Mouse (Mus musculus): ENCODE measurements around the gene Prok1. TPM values are rescaled to one million over a fixed set of nuclear protein-coding genes. Genes with fewer than 3 reads are reported as not detected.

The Prok1 gene
- polyA plus RNA-seq, 2 experiments, result 0.03 TPM; not detected in 1

- H3K27me3 ChIP-seq (ENCODE audit: control insufficient read depth, insufficient read depth, low read length), result no peaks in the 10 kb centered on the region
- H3K27ac ChIP-seq, result no peak overlapping the region
- TF ChIP-seq CTCF (IDR thresholded peaks at IDR 0.05; ENCODE audit: low read depth) (no peak), EP300 (IDR thresholded peaks at IDR 0.05; ENCODE audit: low read depth) (no peak)
- no peaks in the 10 kb centered on the region for H3K36me3 ChIP-seq (replicated peaks; ENCODE audit: control insufficient read depth, insufficient read depth, low read depth)
- H3K9ac ChIP-seq (replicated peaks), result no peak overlapping the region
- H3K9me3 ChIP-seq (ENCODE audit: control insufficient read depth, low read length), result no peaks in the 10 kb centered on the region
- no peak overlapping the region for H3K4me2 ChIP-seq (ENCODE audit: low read depth)
- ATAC-seq (ENCODE audit: insufficient read depth), result no peak
- 56% methylated on average over 5 of the region's 5 CpGs for WGBS (ENCODE audit: insufficient replicate concordance)
- no peak for DNase-seq (ENCODE audit: low read depth in 3 of 3, low spot score in 3 of 3)
- H3K4me1 ChIP-seq (replicated peaks; ENCODE audit: control insufficient read depth in 2 of 2, insufficient read depth in 2 of 2, low read length in 1 of 2), result no peaks in the 10 kb centered on the region
- no peak overlapping the region for H3K4me3 ChIP-seq (ENCODE audit: insufficient read depth in 1 of 2, low read depth in 2 of 2, low read length in 2 of 2)
Observed at GRCm38 (mm10) chr3:107214606-107215005, 24.9 kb downstream of the Prok1 start.

- H3K27ac ChIP-seq, result no peak overlapping the region
- no peaks in the 10 kb centered on the region for H3K4me1 ChIP-seq (replicated peaks; ENCODE audit: control insufficient read depth in 2 of 2, insufficient read depth in 2 of 2, low read length in 1 of 2)
- H3K36me3 ChIP-seq (replicated peaks; ENCODE audit: control insufficient read depth, insufficient read depth, low read depth), result no peaks in the 10 kb centered on the region
- WGBS (ENCODE audit: insufficient replicate concordance), result 43% methylated on average over 7 of the region's 7 CpGs
- ATAC-seq (ENCODE audit: insufficient read depth) (no peak), DNase-seq (ENCODE audit: low read depth in 3 of 3, low spot score in 3 of 3) (no peak)
- no peaks in the 10 kb centered on the region for H3K27me3 ChIP-seq (ENCODE audit: control insufficient read depth, insufficient read depth, low read length)
- no peak overlapping the region for H3K4me2 ChIP-seq (ENCODE audit: low read depth)
- H3K9ac ChIP-seq (replicated peaks), result no peak overlapping the region
- H3K4me3 ChIP-seq (ENCODE audit: insufficient read depth in 1 of 2, low read depth in 2 of 2, low read length in 2 of 2), result no peak overlapping the region
- no peak for TF ChIP-seq EP300 (IDR thresholded peaks at IDR 0.05; ENCODE audit: low read depth)
- TF ChIP-seq CTCF (IDR thresholded peaks at IDR 0.05; ENCODE audit: low read depth), result no peak
- H3K9me3 ChIP-seq (ENCODE audit: control insufficient read depth, low read length), result no peaks in the 10 kb centered on the region
Observed at GRCm38 (mm10) chr3:107207625-107208253, 31.8 kb downstream of the Prok1 start.

DNA sequence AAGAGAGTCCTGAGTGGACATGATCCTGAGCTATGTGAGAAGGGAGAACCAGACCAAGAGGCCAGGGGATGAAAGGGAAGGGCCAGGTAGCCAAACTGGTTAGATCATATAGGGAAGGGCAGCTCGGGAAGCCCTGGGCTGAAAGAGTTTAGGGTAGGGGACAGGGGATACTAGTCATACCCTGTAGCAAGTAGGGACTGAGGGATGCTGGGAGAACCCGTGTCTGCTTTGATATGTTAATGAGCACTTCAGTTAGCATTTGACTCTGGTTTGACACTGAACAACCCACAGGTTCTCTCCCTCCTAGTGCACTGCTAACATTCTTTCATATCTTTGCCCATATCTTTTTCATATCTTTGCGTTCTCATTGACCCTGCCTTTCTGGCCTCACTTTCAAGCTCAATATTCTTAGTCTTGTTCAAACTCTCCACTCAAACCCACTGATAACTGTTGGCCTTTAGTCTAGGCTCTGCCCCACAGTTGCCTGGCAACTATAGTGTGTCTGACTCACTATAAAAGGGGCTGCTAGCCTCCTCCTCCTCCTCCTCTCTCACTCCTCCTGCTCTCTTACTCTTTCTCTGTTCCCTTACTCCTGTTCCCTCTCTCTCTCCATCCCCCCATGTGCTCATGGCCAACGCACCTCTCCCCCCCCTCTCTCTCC is 32.9 kb downstream of the Prok1 start:
- no peak overlapping the region for H3K27ac ChIP-seq

DNA sequence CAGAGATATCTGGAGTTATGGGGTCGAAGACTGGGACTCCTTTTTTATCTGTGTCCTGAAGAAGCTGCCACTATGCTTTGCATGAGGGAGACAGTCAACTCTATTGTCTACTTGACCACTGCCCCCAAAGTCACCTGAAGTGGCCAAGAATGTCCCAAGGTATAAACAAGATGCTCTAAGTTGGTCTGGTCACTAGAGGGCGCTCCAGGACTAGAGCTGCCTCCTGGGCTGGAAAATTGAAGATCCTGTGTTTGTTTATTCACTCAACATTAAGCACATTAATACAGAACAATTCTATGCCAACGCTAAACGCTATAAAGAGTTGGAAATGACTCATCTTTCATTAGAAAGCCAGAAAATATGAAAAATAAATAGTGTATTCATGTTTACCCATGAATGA is 33.5 kb downstream of the Prok1 start:
- 3% methylated on average over 4 of the region's 4 CpGs for WGBS (ENCODE audit: insufficient replicate concordance)
- no peak overlapping the region for H3K4me3 ChIP-seq (ENCODE audit: insufficient read depth in 1 of 2, low read depth in 2 of 2, low read length in 2 of 2)
- H3K9me3 ChIP-seq (ENCODE audit: control insufficient read depth, low read length), result no peaks in the 10 kb centered on the region
- H3K27me3 ChIP-seq (ENCODE audit: control insufficient read depth, insufficient read depth, low read length), result no peaks in the 10 kb centered on the region
- H3K4me2 ChIP-seq (ENCODE audit: low read depth), result no peak overlapping the region
- H3K4me1 ChIP-seq (replicated peaks; ENCODE audit: control insufficient read depth in 2 of 2, insufficient read depth in 2 of 2, low read length in 1 of 2), result no peaks in the 10 kb centered on the region
- no peaks in the 10 kb centered on the region for H3K36me3 ChIP-seq (replicated peaks; ENCODE audit: control insufficient read depth, insufficient read depth, low read depth)
- no peak overlapping the region for H3K27ac ChIP-seq
- TF ChIP-seq CTCF (IDR thresholded peaks at IDR 0.05; ENCODE audit: low read depth) (peak; percentile 79), EP300 (IDR thresholded peaks at IDR 0.05; ENCODE audit: low read depth) (no peak)
- H3K9ac ChIP-seq (replicated peaks), result no peak overlapping the region
- DNase-seq (ENCODE audit: low read depth in 3 of 3, low spot score in 3 of 3) (peak; percentile 19 to 31 (median 26)), ATAC-seq (ENCODE audit: insufficient read depth) (no peak)

More for the DNA sequence above, 32.9 kb downstream of the Prok1 start:
- no peaks in the 10 kb centered on the region for H3K9me3 ChIP-seq (ENCODE audit: control insufficient read depth, low read length)
- H3K9ac ChIP-seq (replicated peaks), result no peak overlapping the region
- H3K4me3 ChIP-seq (ENCODE audit: insufficient read depth in 1 of 2, low read depth in 2 of 2, low read length in 2 of 2), result no peak overlapping the region
- WGBS (ENCODE audit: insufficient replicate concordance), result 42% methylated on average over 4 of the region's 4 CpGs
- no peak for TF ChIP-seq CTCF (IDR thresholded peaks at IDR 0.05; ENCODE audit: low read depth)
- no peak for TF ChIP-seq EP300 (IDR thresholded peaks at IDR 0.05; ENCODE audit: low read depth)
- DNase-seq (ENCODE audit: low read depth in 3 of 3, low spot score in 3 of 3), result no peak
- no peak for ATAC-seq (ENCODE audit: insufficient read depth)
- no peaks in the 10 kb centered on the region for H3K36me3 ChIP-seq (replicated peaks; ENCODE audit: control insufficient read depth, insufficient read depth, low read depth)
- no peaks in the 10 kb centered on the region for H3K27me3 ChIP-seq (ENCODE audit: control insufficient read depth, insufficient read depth, low read length)
- no peaks in the 10 kb centered on the region for H3K4me1 ChIP-seq (replicated peaks; ENCODE audit: control insufficient read depth in 2 of 2, insufficient read depth in 2 of 2, low read length in 1 of 2)
- no peak overlapping the region for H3K4me2 ChIP-seq (ENCODE audit: low read depth)

GRCm38 (mm10) chr3:107205170-107205569 is 34.3 kb downstream of the Prok1 start:
- Histone ChIP-seq H3K9ac (replicated peaks) (no peak overlapping the region), H3K4me1 (replicated peaks; ENCODE audit: control insufficient read depth in 2 of 2, insufficient read depth in 2 of 2, low read length in 1 of 2) (no peaks in the 10 kb centered on the region), H3K9me3 (ENCODE audit: control insufficient read depth, low read length) (no peaks in the 10 kb centered on the region), H3K4me3 (ENCODE audit: insufficient read depth in 1 of 2, low read depth in 2 of 2, low read length in 2 of 2) (no peak overlapping the region), H3K27ac (no peak overlapping the region), H3K36me3 (replicated peaks; ENCODE audit: control insufficient read depth, insufficient read depth, low read depth) (no peaks in the 10 kb centered on the region), H3K4me2 (ENCODE audit: low read depth) (no peak overlapping the region), H3K27me3 (ENCODE audit: control insufficient read depth, insufficient read depth, low read length) (no peaks in the 10 kb centered on the region)
- no peak for ATAC-seq (ENCODE audit: insufficient read depth)
- TF ChIP-seq CTCF (IDR thresholded peaks at IDR 0.05; ENCODE audit: low read depth) (no peak), EP300 (IDR thresholded peaks at IDR 0.05; ENCODE audit: low read depth) (no peak)
- DNase-seq (ENCODE audit: low read depth in 3 of 3, low spot score in 3 of 3), result no peak

All from liver, embryonic 14.5 days (tissue).